Mouse (Mus musculus) liver, embryonic 11.5 days (tissue): ENCODE measurements at regions not wholly inside any gene's neighbourhood (a gene's known extent, or its start where the extent isn't known, plus 50 kb on each side); places are given as distances from the start of the nearest gene placed in this dataset.

Experiments
- ATAC-seq: fragments of 200-750 bp; cut with Nextera tagmentation; replicated peaks from 2 replicates; pipeline ENCODE4 v1.8.0; 2017; ENCODE audit warnings: moderate number of reproducible peaks, mild to moderate bottlenecking, moderate TSS enrichment, moderate library complexity; ENCODE audit not compliant: low FRiP score
- DNase-seq: peaks from one replicate; pipeline ENCODE4 v3.0.0-alpha.2; 2017; ENCODE audit warnings: low spot score
- H3K27ac ChIP-seq: fragments of 300-500 bp; sonication (generic); 2 replicates; pipeline ENCODE4 v1.5.1; 2014; ENCODE audit warnings: mild to moderate bottlenecking, low read depth, low read length, control low read depth
- H3K27me3 ChIP-seq: fragments of 300-500 bp; sonication (generic); replicated peaks from 2 replicates; pipeline ENCODE4 v1.6.1; 2014; ENCODE audit warnings: low read length, mixed read lengths; ENCODE audit not compliant: control insufficient read depth, insufficient read depth
- H3K36me3 ChIP-seq: fragments of 300-500 bp; sonication (generic); 2 replicates; pipeline ENCODE4 v1.6.1; 2014; ENCODE audit warnings: mild to moderate bottlenecking, low read length, moderate library complexity, mixed read lengths; ENCODE audit not compliant: control insufficient read depth, insufficient read depth
- H3K4me1 ChIP-seq: fragments of 300-500 bp; sonication (generic); replicated peaks from 2 replicates; pipeline ENCODE4 v1.6.1; 2014; ENCODE audit warnings: low read length, mixed read lengths; ENCODE audit not compliant: control insufficient read depth, insufficient read depth
- H3K4me2 ChIP-seq: fragments of 300-500 bp; sonication (generic); 2 replicates; pipeline ENCODE4 v1.6.1; 2014; ENCODE audit warnings: mild to moderate bottlenecking, control low read depth, moderate library complexity
- H3K4me3 ChIP-seq: fragments of 300-500 bp; sonication (generic); 2 replicates; pipeline ENCODE4 v1.5.1; 2014; ENCODE audit warnings: low read depth, low read length, control low read depth
- H3K9ac ChIP-seq: fragments of 300-500 bp; sonication (generic); 2 replicates; pipeline ENCODE4 v1.6.1; 2014; ENCODE audit warnings: low read depth, low read length, control low read depth
- H3K9me3 ChIP-seq: fragments of 300-500 bp; sonication (generic); 2 replicates; pipeline ENCODE4 v1.6.1; 2016; ENCODE audit warnings: low read length, inconsistent platforms, mixed read lengths; ENCODE audit not compliant: control insufficient read depth
- WGBS: fragments of 180-500 bp; shearing (Covaris S2); extraction: QIAGEN DNeasy Blood & Tissue Kit; methylation state at CpG from one replicate; pipeline ENCODE4 v1.1.7; 2014; 5-methylcytosine and 5-hydroxymethylcytosine counted together

DNA sequence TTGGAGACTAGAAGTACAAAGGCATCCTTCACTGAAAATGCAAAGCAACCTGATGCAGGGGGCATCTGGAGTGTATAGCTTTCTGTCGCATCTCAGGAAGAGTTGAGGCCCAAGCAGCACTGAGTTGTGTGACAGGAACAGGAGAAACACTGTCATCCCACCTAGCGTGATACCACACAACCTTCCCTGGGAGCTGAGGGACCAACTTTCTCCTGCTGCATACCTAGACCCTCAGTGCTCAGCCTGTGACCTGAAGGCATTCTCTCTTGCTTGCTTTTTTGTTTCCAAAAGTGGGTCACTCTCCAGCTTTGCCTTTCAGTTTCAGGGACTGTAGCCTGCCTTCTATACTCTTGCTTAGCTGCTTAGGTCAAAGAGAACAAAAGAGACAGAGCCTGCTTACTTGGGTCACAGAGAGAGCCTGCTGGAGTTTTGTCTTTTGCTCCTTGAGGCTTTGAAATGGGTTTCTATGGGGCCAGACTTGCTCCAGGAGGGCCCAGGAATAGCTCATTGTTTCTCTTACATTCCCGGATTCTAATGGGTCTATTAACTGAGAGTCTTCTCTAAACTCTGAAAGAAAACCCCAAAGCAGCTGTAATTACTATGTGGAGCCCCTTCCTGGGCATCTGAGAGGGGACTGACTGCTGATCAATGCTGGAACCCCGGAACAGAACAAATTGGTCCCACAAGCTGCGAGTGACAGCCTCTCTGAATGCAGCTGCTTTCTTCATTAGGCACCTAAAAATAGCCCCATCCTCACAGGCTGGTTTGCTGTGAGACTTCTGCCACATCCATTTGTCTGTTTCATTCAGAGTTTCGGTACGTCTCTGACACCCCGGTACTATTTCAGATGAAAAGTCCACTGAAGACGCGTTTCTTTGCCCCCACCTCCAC is 73.9 kb upstream of the Atxn1 start:
- no peak for ATAC-seq
- Histone ChIP-seq H3K27ac (no peak overlapping the region), H3K9ac (no peak overlapping the region), H3K36me3 (no peaks in the 10 kb centered on the region), H3K4me2 (no peak overlapping the region), H3K27me3 (no peaks in the 10 kb centered on the region), H3K4me1 (no peaks in the 10 kb centered on the region; the same call in 1 of the 2 replicates), H3K4me3 (no peak overlapping the region), H3K9me3 (no peaks in the 10 kb centered on the region)
- 83% methylated on average over 10 of the region's 10 CpGs for WGBS
- DNase-seq = no peak

DNA sequence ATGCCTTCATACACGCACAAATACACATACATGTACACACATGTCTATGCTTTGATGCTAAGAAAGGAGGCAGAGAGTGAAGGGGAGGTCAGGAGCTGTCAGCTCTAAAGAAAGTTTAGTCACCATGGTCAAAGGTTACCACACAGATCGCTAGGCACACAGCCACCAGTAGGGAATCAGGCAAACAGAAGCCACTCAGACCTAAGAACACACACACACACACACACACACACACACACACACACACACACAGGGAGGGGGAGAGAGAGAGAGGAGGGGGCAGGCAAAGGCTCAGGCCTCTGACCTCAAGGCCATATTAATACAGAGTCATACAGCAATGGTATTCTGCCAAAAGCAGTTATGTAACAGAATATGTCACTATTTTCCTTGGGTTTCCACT is 67.5 kb upstream of the Atxn1 start:
- ATAC-seq = no peak

DNA sequence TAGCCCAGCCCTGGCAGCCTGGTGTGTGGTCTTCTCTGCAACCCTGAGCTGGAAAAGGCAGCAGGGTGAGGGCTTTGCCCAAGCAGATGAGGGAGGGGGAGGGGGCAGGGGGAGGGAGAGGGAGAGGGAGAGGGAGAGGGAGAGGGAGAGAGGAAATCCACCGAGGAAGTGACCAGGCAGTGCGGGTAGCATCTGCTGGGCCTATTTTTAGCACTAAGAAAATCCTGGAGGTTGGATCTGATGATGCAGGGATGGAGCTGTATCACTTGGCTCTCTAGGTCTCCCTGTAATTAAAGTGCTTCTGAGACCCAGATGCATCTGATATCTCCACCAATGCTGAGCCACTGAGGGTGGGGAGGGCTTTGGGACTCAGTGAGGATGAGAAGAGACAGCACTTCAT is 61.2 kb upstream of the Atxn1 start:
- ATAC-seq = no peak
- no peak overlapping the region for H3K4me3 ChIP-seq
- no peaks in the 10 kb centered on the region for H3K4me1 ChIP-seq
- no peaks in the 10 kb centered on the region for H3K36me3 ChIP-seq
- H3K4me2 ChIP-seq = no peak overlapping the region
- no peak overlapping the region for H3K9ac ChIP-seq
- no peak for DNase-seq
- no peaks in the 10 kb centered on the region for H3K9me3 ChIP-seq
- H3K27me3 ChIP-seq = no peaks in the 10 kb centered on the region
- 19% methylated on average over 2 of the region's 2 CpGs for WGBS
- no peak overlapping the region for H3K27ac ChIP-seq

More for the DNA sequence above, 67.5 kb upstream of the Atxn1 start:
- H3K36me3 ChIP-seq = no peaks in the 10 kb centered on the region
- no peak overlapping the region for H3K9ac ChIP-seq
- no peaks in the 10 kb centered on the region for H3K27me3 ChIP-seq
- no peaks in the 10 kb centered on the region for H3K4me1 ChIP-seq
- WGBS = 69% methylated on average over 2 of the region's 2 CpGs
- no peak overlapping the region for H3K4me3 ChIP-seq
- H3K9me3 ChIP-seq = no peaks in the 10 kb centered on the region
- no peak for DNase-seq
- no peak overlapping the region for H3K27ac ChIP-seq
- H3K4me2 ChIP-seq = no peak overlapping the region

DNA sequence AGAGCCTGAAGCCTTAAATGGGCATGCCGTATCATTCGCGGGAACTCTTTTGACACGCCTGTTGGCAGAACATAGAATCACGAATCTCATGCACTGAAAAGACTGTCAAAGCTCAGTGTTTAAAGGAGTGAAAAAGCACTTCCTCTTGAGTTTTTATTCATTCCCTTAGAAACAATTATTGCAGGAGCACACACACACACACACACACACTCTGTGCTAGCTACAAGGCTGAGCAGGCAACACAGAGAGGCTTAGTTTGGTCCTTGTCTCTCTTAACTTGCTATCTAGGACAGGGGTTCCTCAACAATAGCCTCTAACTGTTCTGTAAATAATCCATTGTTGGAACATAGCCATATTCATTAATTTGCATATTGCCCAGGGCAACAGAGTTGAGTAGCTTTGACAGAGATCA is 58.8 kb upstream of the Atxn1 start:
- no peaks in the 10 kb centered on the region for H3K9me3 ChIP-seq
- H3K4me2 ChIP-seq = no peak overlapping the region
- H3K27ac ChIP-seq = no peak overlapping the region
- no peaks in the 10 kb centered on the region for H3K27me3 ChIP-seq
- ATAC-seq (no peak), DNase-seq (no peak)
- no peaks in the 10 kb centered on the region for H3K36me3 ChIP-seq
- H3K4me3 ChIP-seq = no peak overlapping the region
- WGBS = 80% methylated on average over 5 of the region's 5 CpGs
- no peak overlapping the region for H3K9ac ChIP-seq
- peaks cover 6% of the 10 kb centered on the region; the same call in 1 of the 2 replicates for H3K4me1 ChIP-seq

DNA sequence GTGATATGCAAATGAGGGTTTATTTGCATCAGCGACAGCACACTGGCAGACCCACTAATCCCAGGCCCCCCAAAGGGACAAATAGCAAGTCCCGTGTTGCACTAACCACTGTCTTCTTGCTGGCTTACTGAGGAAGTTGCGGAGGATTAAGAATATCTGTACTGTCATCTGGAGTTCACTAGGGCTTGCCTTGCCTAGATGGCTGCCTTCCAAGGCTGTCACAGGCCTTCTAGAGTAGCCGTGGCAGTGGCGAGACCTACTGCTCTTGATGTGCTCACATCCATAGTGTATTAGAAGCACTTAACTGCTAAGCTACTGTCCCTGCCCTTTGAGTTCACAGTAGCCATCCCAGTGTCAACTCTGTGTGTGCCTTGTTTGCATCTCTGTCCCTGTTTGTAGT is 58.4 kb upstream of the Atxn1 start:
- H3K27ac ChIP-seq = no peak overlapping the region
- no peak for DNase-seq
- no peak for ATAC-seq
- H3K27me3 ChIP-seq = no peaks in the 10 kb centered on the region
- no peaks in the 10 kb centered on the region for H3K9me3 ChIP-seq
- no peak overlapping the region for H3K4me2 ChIP-seq
- 41% methylated on average over 5 of the region's 5 CpGs for WGBS
- no peak overlapping the region for H3K9ac ChIP-seq
- H3K4me1 ChIP-seq = peaks cover 6% of the 10 kb centered on the region; the same call in 1 of the 2 replicates
- no peak overlapping the region for H3K4me3 ChIP-seq
- no peaks in the 10 kb centered on the region for H3K36me3 ChIP-seq

DNA sequence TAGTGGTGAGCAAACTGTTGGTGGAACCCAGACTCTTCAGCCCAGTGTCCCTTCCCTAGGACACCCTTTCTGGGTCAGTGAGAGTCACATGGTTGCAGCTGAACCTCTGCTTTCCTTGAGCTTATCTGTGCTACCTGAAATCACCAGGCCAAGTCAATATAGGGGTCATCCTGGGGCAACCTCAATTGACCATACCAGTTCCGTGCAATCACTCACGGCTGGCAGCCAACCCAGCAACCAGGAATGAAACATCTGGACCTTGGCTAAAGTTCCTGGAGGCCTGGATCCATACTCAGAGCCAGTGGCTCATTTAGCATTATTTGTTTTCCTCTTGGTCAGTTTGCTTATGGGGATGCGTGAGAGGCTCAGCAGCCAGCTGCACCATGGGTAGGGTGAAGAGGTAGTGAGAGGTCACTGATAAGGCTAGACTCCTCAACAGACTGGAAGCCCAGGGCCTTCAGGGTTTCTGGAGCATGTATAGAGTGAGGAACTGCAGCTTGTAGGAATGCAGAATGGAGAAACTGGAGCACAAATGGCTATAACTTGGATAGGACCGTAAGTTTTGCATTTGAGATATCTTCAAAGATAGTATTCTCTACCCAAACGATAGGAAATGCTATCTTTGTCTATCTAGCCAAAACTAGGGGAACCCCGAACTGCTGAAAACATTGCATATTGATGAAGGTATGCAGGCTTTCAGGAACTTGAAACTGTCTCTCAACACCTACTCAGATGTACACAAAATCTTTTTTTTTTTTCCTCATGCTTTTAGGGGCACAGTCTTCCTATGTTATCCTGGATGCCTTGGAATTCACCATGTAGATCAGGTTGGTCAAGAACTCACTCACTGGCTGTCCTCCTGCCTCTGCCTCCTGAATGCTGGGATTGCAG is 56.4 kb upstream of the Atxn1 start:
- Histone ChIP-seq H3K27ac (no peak overlapping the region), H3K4me2 (no peak overlapping the region), H3K9me3 (no peaks in the 10 kb centered on the region), H3K4me3 (no peak overlapping the region), H3K9ac (no peak overlapping the region), H3K27me3 (peaks cover under 1% of the 10 kb centered on the region; the same call in 1 of the 2 replicates), H3K4me1 (peaks cover 6% of the 10 kb centered on the region; the same call in 1 of the 2 replicates), H3K36me3 (no peaks in the 10 kb centered on the region)
- DNase-seq (no peak), ATAC-seq (0 out of 2 replicates have a peak, but pooled peaks have one; percentile 43)
- 68% methylated on average over 6 of the region's 6 CpGs for whole genome bisulfite sequencing

DNA sequence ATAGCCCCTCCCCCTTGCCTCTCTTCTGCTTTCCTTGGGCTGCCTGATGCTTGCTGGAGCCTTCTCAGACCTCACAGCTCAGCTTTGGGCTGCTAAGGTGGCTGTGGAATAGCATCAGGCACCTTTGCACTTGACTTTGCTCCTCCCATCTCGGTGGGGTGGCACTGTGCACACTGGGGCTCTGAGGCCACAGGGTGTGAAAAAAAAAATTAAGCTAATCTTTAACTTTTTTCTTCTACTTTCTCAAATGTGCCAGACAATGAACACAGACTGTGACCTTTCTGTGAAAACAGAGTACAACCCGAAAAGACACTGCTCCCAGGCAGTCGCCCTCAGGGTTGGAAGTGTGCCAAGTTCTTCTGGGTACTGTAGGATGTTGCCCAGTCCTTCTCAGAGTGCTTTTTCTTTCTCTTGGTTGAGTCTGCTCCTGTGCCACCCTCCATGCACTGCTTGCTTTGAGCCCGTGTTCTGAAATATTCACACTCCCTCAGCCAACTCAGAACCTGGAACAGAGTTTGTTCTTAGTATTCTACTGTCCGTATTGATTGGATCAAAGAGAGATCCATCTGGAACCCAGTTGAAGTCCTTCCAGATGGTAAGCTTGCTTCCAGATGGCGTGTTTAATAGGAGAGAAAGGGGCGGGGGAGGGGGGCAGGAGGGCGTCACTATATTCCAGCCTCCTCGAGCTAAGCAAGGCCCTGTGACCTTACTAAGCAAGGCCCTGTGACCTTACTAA is 54.8 kb upstream of the Atxn1 start:
- H3K27me3 ChIP-seq = peaks cover 2% of the 10 kb centered on the region; the same call in 1 of the 2 replicates
- 63% methylated on average over 9 of the region's 9 CpGs for WGBS
- DNase-seq = no peak

DNA sequence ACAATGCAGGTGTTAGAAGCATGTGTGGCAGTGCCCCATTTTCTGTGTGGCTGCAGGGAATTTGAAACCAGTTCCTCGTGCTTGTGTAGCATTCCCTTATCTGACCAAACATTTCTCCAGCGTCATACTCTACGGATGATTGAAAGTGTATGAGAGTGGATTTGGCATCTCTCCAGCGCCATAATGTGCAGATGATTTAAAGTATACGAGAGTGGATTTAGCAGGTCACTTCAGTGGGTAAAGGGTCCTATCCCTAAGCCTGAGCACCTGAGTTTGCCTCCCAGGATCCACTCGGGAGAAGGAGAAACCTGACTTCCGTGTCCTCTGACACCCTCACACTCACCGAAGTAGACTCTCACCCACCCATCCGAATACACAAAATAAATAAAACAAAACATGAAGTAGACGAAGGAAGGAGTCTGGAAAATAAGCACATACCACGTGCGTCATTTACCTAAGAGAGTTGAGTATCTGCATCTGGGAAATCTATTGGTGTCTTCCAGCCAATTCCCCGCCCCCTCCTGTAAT is 54.2 kb upstream of the Atxn1 start:
- H3K27me3 ChIP-seq = peaks cover 2% of the 10 kb centered on the region; the same call in 1 of the 2 replicates
- ATAC-seq = no peak
- H3K4me3 ChIP-seq = no peak overlapping the region
- no peaks in the 10 kb centered on the region for H3K9me3 ChIP-seq
- 68% methylated on average over 13 of the region's 13 CpGs for WGBS
- DNase-seq = no peak
- no peak overlapping the region for H3K27ac ChIP-seq
- H3K36me3 ChIP-seq = no peaks in the 10 kb centered on the region
- H3K4me2 ChIP-seq = no peak overlapping the region
- peaks cover 6% of the 10 kb centered on the region; the same call in 1 of the 2 replicates for H3K4me1 ChIP-seq
- no peak overlapping the region for H3K9ac ChIP-seq

More for the DNA sequence above, 54.8 kb upstream of the Atxn1 start:
- Histone ChIP-seq H3K9ac (no peak overlapping the region), H3K9me3 (no peaks in the 10 kb centered on the region), H3K27ac (no peak overlapping the region; the same call in 1 of the 2 replicates), H3K4me3 (no peak overlapping the region), H3K4me1 (peaks cover 6% of the 10 kb centered on the region; the same call in 1 of the 2 replicates), H3K36me3 (no peaks in the 10 kb centered on the region), H3K4me2 (no peak overlapping the region)
- no peak for ATAC-seq
